Mouse (Mus musculus) MEL (cell line): ENCODE measurements around the gene Rsbn1.

Source experiments
- CTCF ChIP-seq, 3 experiments: IDR thresholded peaks in 2 of 3; conservative IDR thresholded peaks in 1 of 3; 2 replicates each; pipeline ENCODE4 v1.5.1; 2011 to 2012; ENCODE audit warnings: low read length in 3 of 3, low read depth in 2 of 3, mild to moderate bottlenecking in 2 of 3, improper control_type of control experiment in 1 of 3, inconsistent platforms in 1 of 3, mixed read lengths in 1 of 3, moderate library complexity in 1 of 3; ENCODE audit not compliant: control insufficient read depth in 1 of 3, insufficient read depth in 1 of 3, poor library complexity in 1 of 3, severe bottlenecking in 1 of 3
- E2F4 ChIP-seq: IDR thresholded peaks from 2 replicates; pipeline ENCODE4 v1.6.1; 2011; ENCODE audit warnings: low read depth, low read length, improper control_type of control experiment, borderline replicate concordance
- EP300 ChIP-seq, 2 experiments: IDR thresholded peaks; 2 replicates each; pipeline ENCODE4 v1.6.1; 2011; ENCODE audit warnings: improper control_type of control experiment in 2 of 2, low read length in 2 of 2, low read depth in 1 of 2, mild to moderate bottlenecking in 1 of 2
- GABPA ChIP-seq: IDR thresholded peaks from 2 replicates; pipeline ENCODE4 v1.6.1; 2012; ENCODE audit warnings: low read depth, mild to moderate bottlenecking, inconsistent platforms, low read length, improper control_type of control experiment, moderate library complexity
- GATA1 ChIP-seq: IDR thresholded peaks from 2 replicates; pipeline ENCODE4 v1.6.1; 2011; ENCODE audit warnings: low read depth, low read length, improper control_type of control experiment
- HCFC1 ChIP-seq: IDR thresholded peaks from 2 replicates; pipeline ENCODE4 v1.6.1; 2012; ENCODE audit warnings: low read depth, mild to moderate bottlenecking, inconsistent platforms, low read length, improper control_type of control experiment, moderate library complexity
- MXI1 ChIP-seq: IDR thresholded peaks from 2 replicates; pipeline ENCODE4 v1.6.1; 2011; ENCODE audit warnings: mild to moderate bottlenecking, low read depth, low read length, improper control_type of control experiment
- NELFE ChIP-seq: IDR thresholded peaks from 2 replicates; pipeline ENCODE4 v1.6.1; 2011; ENCODE audit warnings: low read depth, low read length, improper control_type of control experiment
- POLR2A ChIP-seq, 2 experiments: IDR thresholded peaks; 2 replicates each; pipeline ENCODE4 v1.6.1; 2011 to 2012; ENCODE audit warnings: low read length in 2 of 2, mild to moderate bottlenecking in 2 of 2, control low read depth in 1 of 2, improper control_type of control experiment in 1 of 2, low read depth in 1 of 2, moderate library complexity in 1 of 2; ENCODE audit not compliant: control insufficient read depth in 1 of 2, insufficient read depth in 1 of 2, poor library complexity in 1 of 2
- SMC3 ChIP-seq: IDR thresholded peaks from 2 replicates; pipeline ENCODE4 v1.6.1; 2011; ENCODE audit warnings: low read depth, low read length, improper control_type of control experiment
- TAL1 ChIP-seq: IDR thresholded peaks from 2 replicates; pipeline ENCODE4 v1.6.1; 2012; ENCODE audit warnings: mild to moderate bottlenecking, inconsistent platforms, low read length, moderate library complexity, mixed read lengths
- ZKSCAN1 ChIP-seq: IDR thresholded peaks from 2 replicates; pipeline ENCODE4 v1.6.1; 2012; ENCODE audit warnings: low read depth, mild to moderate bottlenecking, inconsistent platforms, low read length, improper control_type of control experiment, moderate library complexity

DNA sequence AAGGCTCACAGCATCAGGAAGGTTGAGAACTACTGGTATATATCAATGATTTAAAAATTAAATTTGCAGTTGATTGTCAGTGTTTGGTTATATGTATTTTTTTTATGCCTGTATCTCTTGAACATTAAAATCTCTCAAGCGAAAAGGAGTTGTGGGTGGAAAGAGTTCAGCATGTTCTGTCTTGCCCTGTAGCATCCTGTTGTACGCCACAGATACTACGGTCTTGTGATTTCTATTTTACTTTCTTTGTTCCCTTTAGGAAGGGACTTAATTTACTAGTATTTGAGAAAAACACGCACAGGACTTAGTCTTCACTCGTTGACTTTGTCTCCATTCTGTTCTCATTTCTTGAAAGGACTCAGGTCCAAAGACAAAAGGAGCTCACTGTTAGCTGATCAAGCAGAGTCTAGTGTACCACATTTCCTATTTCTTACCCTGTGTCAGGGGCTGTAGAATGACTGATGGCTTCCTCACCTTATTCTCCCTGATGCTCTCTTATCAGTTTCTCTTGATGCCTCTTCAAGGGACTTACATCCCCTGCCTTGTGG, 46.4 kb upstream of the Rsbn1 start:
- TF ChIP-seq GATA1 (no peak), TAL1 (no peak), CTCF (IDR thresholded peaks at IDR 0.05 in 2 of 3, conservative IDR thresholded peaks at IDR 0.05 in 1 of 3; ENCODE audit: control insufficient read depth in 1 of 3, insufficient read depth in 1 of 3, low read depth in 2 of 3, low read length in 3 of 3, poor library complexity in 1 of 3, severe bottlenecking in 1 of 3) (no peak), GABPA (no peak), EP300 (IDR thresholded peaks at IDR 0.05; ENCODE audit: low read depth in 1 of 2, low read length in 2 of 2) (no peak), NELFE (no peak), POLR2A (IDR thresholded peaks at IDR 0.05; ENCODE audit: control insufficient read depth in 1 of 2, insufficient read depth in 1 of 2, low read depth in 1 of 2, low read length in 2 of 2, poor library complexity in 1 of 2) (no peak), ZKSCAN1 (no peak), MXI1 (no peak), SMC3 (no peak), HCFC1 (no peak), E2F4 (no peak)
